9 mouse cellular contexts compared by ENCODE assay signal in genomic region chr5:149375074-149375888, GRCm38 (mm10). TPM values are rescaled to one million over a fixed set of nuclear protein-coding genes. Genes with fewer than 3 reads are reported as not detected.
A peak's percentile ranks its signal among the peaks of the same experiment; 100 is the strongest.
DNase-seq lines count a peak whose midpoint lies in the region; ATAC-seq and TF ChIP-seq lines count a peak whose summit lies in the region.
"Had no signal": no experiment of that assay in that cellular context is flagged by ENCODE, and none has a peak within 500 bp of the region (broad histone marks: within the 10 kb centered on the region; RNA-seq: fewer than 3 reads in every experiment).

No protein-coding gene starts in this region.

- no peak overlapping the region for H3ac ChIP-seq in myocyte (ENCODE audit: control insufficient read depth, insufficient read length)

- WGBS in liver, embryonic 12.5 days (ENCODE audit: insufficient replicate concordance), result 47% methylated on average over 14 of the region's 14 CpGs
- whole genome bisulfite sequencing in liver, embryonic 11.5 days, result 54% methylated on average over 14 of the region's 14 CpGs
- 35% methylated on average over 14 of the region's 14 CpGs for WGBS in embryonic facial prominence, embryonic 12.5 days
- 40% methylated on average over 14 of the region's 14 CpGs for WGBS in hindbrain, embryonic 13.5 days

- H3K4me1 ChIP-seq in liver, embryonic 12.5 days, result peaks cover 32% of the 10 kb centered on the region
- H3K4me1 ChIP-seq in liver, embryonic 11.5 days (replicated peaks; ENCODE audit: control insufficient read depth, insufficient read depth, low read length), result peaks cover 11% of the 10 kb centered on the region
- peaks cover 48% of the 10 kb centered on the region for H3K4me1 ChIP-seq in embryonic facial prominence, embryonic 12.5 days
- peaks cover 50% of the 10 kb centered on the region for H3K4me1 ChIP-seq in hindbrain, embryonic 13.5 days (replicated peaks)

- no peak for DNase-seq in liver, embryonic 11.5 days (ENCODE audit: low spot score)
- DNase-seq in urinary bladder, postnatal 14 days (ENCODE audit: low spot score), result no peak
- no peak for DNase-seq in thymus, postnatal 25 days
- DNase-seq in adrenal gland, postnatal 25 days, result no peak

- 0 out of 2 replicates have a peak overlapping the region, but pooled peaks have one; percentile 8 for H3K4me2 ChIP-seq in liver, embryonic 12.5 days
- no peak overlapping the region for H3K4me2 ChIP-seq in liver, embryonic 11.5 days
- H3K4me2 ChIP-seq in embryonic facial prominence, embryonic 12.5 days (replicated peaks), result 0 out of 2 replicates have a peak overlapping the region, but pooled peaks have one; percentile 11
- H3K4me2 ChIP-seq in hindbrain, embryonic 13.5 days, result peak overlapping the region; percentile 39
- peak overlapping the region; percentile 26 for H3K4me2 ChIP-seq in myocyte (ENCODE audit: low read depth)

- H3K4me3 ChIP-seq in liver, embryonic 12.5 days, result no peak overlapping the region
- H3K4me3 ChIP-seq in liver, embryonic 11.5 days (ENCODE audit: low read depth, low read length), result no peak overlapping the region
- H3K4me3 ChIP-seq in embryonic facial prominence, embryonic 12.5 days, result no peak overlapping the region
- no peak overlapping the region for H3K4me3 ChIP-seq in hindbrain, embryonic 13.5 days
- H3K4me3 ChIP-seq in myocyte, result no peak overlapping the region

- no peak overlapping the region for H3K9ac ChIP-seq in liver, embryonic 12.5 days
- H3K9ac ChIP-seq in liver, embryonic 11.5 days (ENCODE audit: low read depth, low read length), result no peak overlapping the region
- no peak overlapping the region for H3K9ac ChIP-seq in embryonic facial prominence, embryonic 12.5 days
- H3K9ac ChIP-seq in hindbrain, embryonic 13.5 days, result peak overlapping the region; percentile 46; the same call in 1 of the 2 replicates

- no peaks in the 10 kb centered on the region for H3K79me2 ChIP-seq in myocyte (ENCODE audit: control insufficient read depth, insufficient read depth)

- TF ChIP-seq POLR2A in myocyte (IDR thresholded peaks at IDR 0.05; ENCODE audit: insufficient read length, low read depth), result no peak

- no peak overlapping the region for H3K27ac ChIP-seq in liver, embryonic 12.5 days
- no peak overlapping the region for H3K27ac ChIP-seq in liver, embryonic 11.5 days (ENCODE audit: low read depth, low read length)
- peak overlapping the region; percentile 66 for H3K27ac ChIP-seq in embryonic facial prominence, embryonic 12.5 days
- peak overlapping the region; percentile 81 for H3K27ac ChIP-seq in hindbrain, embryonic 13.5 days

- no peaks in the 10 kb centered on the region for H3K36me3 ChIP-seq in liver, embryonic 12.5 days
- no peaks in the 10 kb centered on the region for H3K36me3 ChIP-seq in liver, embryonic 11.5 days (ENCODE audit: control insufficient read depth, insufficient read depth, low read length)
- H3K36me3 ChIP-seq in embryonic facial prominence, embryonic 12.5 days, result no peaks in the 10 kb centered on the region
- no peaks in the 10 kb centered on the region for H3K36me3 ChIP-seq in hindbrain, embryonic 13.5 days
- no peaks in the 10 kb centered on the region for H3K36me3 ChIP-seq in myocyte (ENCODE audit: control insufficient read depth, insufficient read depth)

- ATAC-seq in liver, embryonic 12.5 days, result no peak
- ATAC-seq in liver, embryonic 11.5 days (replicated peaks; ENCODE audit: low FRiP score), result no peak
- no peak for ATAC-seq in embryonic facial prominence, embryonic 12.5 days (ENCODE audit: insufficient number of reproducible peaks, insufficient read depth, low FRiP score, low TSS enrichment)
- peak; percentile 25; the same call in 1 of the 2 replicates for ATAC-seq in hindbrain, embryonic 13.5 days (ENCODE audit: low FRiP score)

- H3K27me3 ChIP-seq in liver, embryonic 12.5 days (replicated peaks), result peaks cover 6% of the 10 kb centered on the region; the same call in 1 of the 2 replicates
- no peaks in the 10 kb centered on the region for H3K27me3 ChIP-seq in liver, embryonic 11.5 days (replicated peaks; ENCODE audit: control insufficient read depth, insufficient read depth, low read length)
- H3K27me3 ChIP-seq in embryonic facial prominence, embryonic 12.5 days, result no peaks in the 10 kb centered on the region
- H3K27me3 ChIP-seq in hindbrain, embryonic 13.5 days, result no peaks in the 10 kb centered on the region
- no peaks in the 10 kb centered on the region for H3K27me3 ChIP-seq in myocyte (ENCODE audit: control insufficient read depth, insufficient read depth, insufficient read length)

- no peaks in the 10 kb centered on the region for H3K9me3 ChIP-seq in liver, embryonic 12.5 days (replicated peaks)
- no peaks in the 10 kb centered on the region; the same call in 1 of the 2 replicates for H3K9me3 ChIP-seq in liver, embryonic 11.5 days (ENCODE audit: control insufficient read depth, low read length)
- no peaks in the 10 kb centered on the region for H3K9me3 ChIP-seq in embryonic facial prominence, embryonic 12.5 days
- H3K9me3 ChIP-seq in hindbrain, embryonic 13.5 days, result no peaks in the 10 kb centered on the region

TF ChIP-seq in myocyte, 11 proteins besides CTCF, POLR2A, EP300 and RAD21:
- TF ChIP-seq MYOG (IDR thresholded peaks at IDR 0.05; ENCODE audit: control insufficient read depth in 1 of 3, insufficient read depth in 1 of 3, insufficient read length in 2 of 3, low read depth in 2 of 3), result no peak
- TF ChIP-seq E2F4 (IDR thresholded peaks at IDR 0.05; ENCODE audit: insufficient read depth), result no peak
- TF ChIP-seq MYOD1 (IDR thresholded peaks at IDR 0.05; ENCODE audit: control insufficient read depth in 1 of 3, insufficient read length in 2 of 3, low read depth in 2 of 3), result no peak

RNA-seq across cellular contexts. Expression of gene Medag, which starts 36.3 kb away (rescaled TPM):
- polyA plus RNA-seq in liver, embryonic 12.5 days (2016; fragmentation: Nextera tagmentation; extraction: Ambion mirVana), result 0.35 and 0.57 TPM in 2 replicates
- 0.75 and 1.2 TPM in 2 replicates for polyA plus RNA-seq in liver, embryonic 11.5 days (2014; fragmentation: Nextera tagmentation; extraction: Ambion mirVana)
- polyA plus RNA-seq in embryonic facial prominence, embryonic 12.5 days (2016; fragmentation: Nextera tagmentation; extraction: Ambion mirVana), result 0.89 and 1.3 TPM in 2 replicates
- 2.1 and 2.5 TPM in 2 replicates for polyA plus RNA-seq in hindbrain, embryonic 13.5 days (2015; fragmentation: Nextera tagmentation; extraction: Ambion mirVana)
- 0.61 TPM for polyA plus RNA-seq in myocyte (2012; fragmentation: generic; extraction: Trizol)
- 1.5 and 1.9 TPM in 2 replicates for total RNA-seq in adrenal gland, postnatal 25 days (2021)
- total RNA-seq: monocyte, adult 5-6 weeks had no signal

Comparison
In these comparisons a context has a peak if more than half of its experiments do, and no peak if none do; other contexts are left out.
1. H3K27ac ChIP-seq: peak in embryonic facial prominence, embryonic 12.5 days (single experiment) and hindbrain, embryonic 13.5 days (single experiment); none in liver, embryonic 12.5 days (single experiment) and liver, embryonic 11.5 days (single experiment).